7 mouse cellular contexts compared by ENCODE assay signal in genomic region chr11:102753591-102754324, GRCm38 (mm10). TPM values are rescaled to one million over a fixed set of nuclear protein-coding genes. Genes with fewer than 3 reads are reported as not detected.
DNase-seq lines count a peak whose midpoint lies in the region; ATAC-seq lines count a peak whose summit lies in the region.

No protein-coding gene starts in this region.

- no peaks in the 10 kb centered on the region for H3K9me3 ChIP-seq in lung, embryonic 16.5 days (ENCODE audit: control insufficient read depth, low read length)
- H3K9me3 ChIP-seq in liver, embryonic 13.5 days (replicated peaks), result no peaks in the 10 kb centered on the region

- H3K27ac ChIP-seq in lung, embryonic 16.5 days (ENCODE audit: low read length), result no peak overlapping the region
- no peak overlapping the region; the same call in 1 of the 2 replicates for H3K27ac ChIP-seq in liver, embryonic 13.5 days

- no peak overlapping the region for H3K4me3 ChIP-seq in lung, embryonic 16.5 days (ENCODE audit: low read length)
- H3K4me3 ChIP-seq in liver, embryonic 13.5 days (replicated peaks), result no peak overlapping the region

- H3K27me3 ChIP-seq in lung, embryonic 16.5 days (ENCODE audit: control insufficient read depth, insufficient read depth, low read depth, low read length), result no peaks in the 10 kb centered on the region
- 0 out of 2 replicates have a peak, but pooled peaks cover 6% of the 10 kb centered on the region for H3K27me3 ChIP-seq in liver, embryonic 13.5 days

- peak overlapping the region; percentile 40 for H3K4me2 ChIP-seq in lung, embryonic 16.5 days (ENCODE audit: low read depth, low read length)
- 0 out of 2 replicates have a peak overlapping the region, but pooled peaks have one; percentile 14 for H3K4me2 ChIP-seq in liver, embryonic 13.5 days

- H3K9ac ChIP-seq in lung, embryonic 16.5 days (ENCODE audit: low read length), result peak overlapping the region; percentile 11; the same call in 1 of the 2 replicates
- no peak overlapping the region for H3K9ac ChIP-seq in liver, embryonic 13.5 days

- H3K4me1 ChIP-seq in lung, embryonic 16.5 days (replicated peaks; ENCODE audit: control insufficient read depth, insufficient read depth, low read length), result peaks cover 9% of the 10 kb centered on the region; the same call in 1 of the 2 replicates
- H3K4me1 ChIP-seq in liver, embryonic 13.5 days (replicated peaks), result peaks cover 8% of the 10 kb centered on the region; the same call in 1 of the 2 replicates

- H3K36me3 ChIP-seq in lung, embryonic 16.5 days (ENCODE audit: control insufficient read depth, insufficient read depth, low read length), result no peaks in the 10 kb centered on the region
- no peaks in the 10 kb centered on the region for H3K36me3 ChIP-seq in liver, embryonic 13.5 days

- WGBS in lung, embryonic 16.5 days, result 38% methylated on average over 18 of the region's 18 CpGs
- 36% methylated on average over 18 of the region's 18 CpGs for WGBS in liver, embryonic 13.5 days (ENCODE audit: insufficient replicate concordance)

- ATAC-seq in lung, embryonic 16.5 days (ENCODE audit: low read depth), result peak; percentile 39
- ATAC-seq in granulocyte monocyte progenitor cell, adult 5-6 weeks (replicated peaks; ENCODE audit: poor library complexity, severe bottlenecking), result peak; percentile 32
- no peak; the same call in 1 of the 2 replicates for ATAC-seq in liver, embryonic 13.5 days (ENCODE audit: low read depth)

- no peak for DNase-seq in lung, adult 18-20 months
- no peak for DNase-seq in liver, embryonic 13.5 days
- peak; percentile 89 for DNase-seq in thymus, postnatal 14 days
- DNase-seq in adrenal gland, postnatal 36 days, result no peak
- no peak for DNase-seq in adrenal gland, postnatal 14 days

RNA-seq across cellular contexts. Expression of gene Adam11, which starts 7.5 kb away (rescaled TPM):
- 5.0 and 5.1 TPM in 2 replicates for polyA plus RNA-seq in lung, embryonic 16.5 days (2015; fragmentation: Nextera tagmentation; extraction: Ambion mirVana)
- 9.4 TPM in 1 of 2 replicates, not detected in the other for total RNA-seq in granulocyte monocyte progenitor cell, adult 5-6 weeks (2014; fragmentation: Nextera tagmentation)
- total RNA-seq in granulocyte monocyte progenitor cell, adult 5-6 weeks (2017), result 0.17 TPM in 1 of 2 replicates, not detected in the other
- 0.28 and 0.43 TPM in 2 replicates for polyA plus RNA-seq in liver, embryonic 13.5 days (2015; fragmentation: Nextera tagmentation; extraction: Ambion mirVana)
- total RNA-seq in adrenal gland, postnatal 36 days (2021), result 1 to 10 TPM; 2.7 to 3.4 TPM
- 10.3 and 17.2 TPM in 2 replicates for total RNA-seq in adrenal gland, postnatal 14 days (2021)

RNA-seq across cellular contexts. Expression of gene Ccdc43, which starts 56.2 kb away (rescaled TPM):
- 45.9 and 47.5 TPM in 2 replicates for polyA plus RNA-seq in lung, embryonic 16.5 days (2015; fragmentation: Nextera tagmentation; extraction: Ambion mirVana)
- 15.5 and 16.9 TPM in 2 replicates for total RNA-seq in granulocyte monocyte progenitor cell, adult 5-6 weeks (2014; fragmentation: Nextera tagmentation)
- total RNA-seq in granulocyte monocyte progenitor cell, adult 5-6 weeks (2017), result 33.5 and 42.8 TPM in 2 replicates
- 20.6 and 25.5 TPM in 2 replicates for polyA plus RNA-seq in liver, embryonic 13.5 days (2015; fragmentation: Nextera tagmentation; extraction: Ambion mirVana)
- 10 to 100 TPM; 29.2 to 29.5 TPM for total RNA-seq in adrenal gland, postnatal 36 days (2021)
- total RNA-seq in adrenal gland, postnatal 14 days (2021), result 23.2 and 23.6 TPM in 2 replicates
